Mouse (Mus musculus) CD4-positive, CD25-positive, alpha-beta regulatory T cell, adult 2 months (primary cell): ENCODE measurements around the gene Mnt.

Experiments
- DNase-seq: peaks from one replicate; pipeline ENCODE4 v3.0.0-alpha.2; 2012; ENCODE audit warnings: low read depth, low spot score

Gene Mnt

GRCm38 (mm10) chr11:74831606-74832451, 1.1 kb downstream of the Mnt start:
- DNase-seq: peak; percentile 98

GRCm38 (mm10) chr11:74832503-74833143, 1.9 kb downstream of the Mnt start:
- peak; percentile 85 for DNase-seq

- no peak for DNase-seq
Measured at GRCm38 (mm10) chr11:74833536-74834358, 3.0 kb downstream of the Mnt start.

GRCm38 (mm10) chr11:74834359-74834638, 3.6 kb downstream of the Mnt start:
- no peak for DNase-seq

- DNase-seq: peak; percentile 41
Measured at GRCm38 (mm10) chr11:74834650-74835277, 4.0 kb downstream of the Mnt start.

- no peak for DNase-seq
Measured at GRCm38 (mm10) chr11:74835593-74836224, 5.0 kb downstream of the Mnt start.

- no peak for DNase-seq
Measured at GRCm38 (mm10) chr11:74836225-74837055, 5.7 kb downstream of the Mnt start.

- DNase-seq: no peak
Measured at GRCm38 (mm10) chr11:74837056-74837693, 6.5 kb downstream of the Mnt start.

GRCm38 (mm10) chr11:74837694-74838431, 7.1 kb downstream of the Mnt start:
- DNase-seq: peak; percentile 98

GRCm38 (mm10) chr11:74838441-74838840, 7.7 kb downstream of the Mnt start:
- peak; percentile 98 for DNase-seq

- DNase-seq: peak; percentile 89
Measured at GRCm38 (mm10) chr11:74838971-74839370, 8.3 kb downstream of the Mnt start.

GRCm38 (mm10) chr11:74839860-74840715, 9.4 kb downstream of the Mnt start:
- no peak for DNase-seq

GRCm38 (mm10) chr11:74840739-74841138, 10.0 kb downstream of the Mnt start:
- DNase-seq: no peak

- no peak for DNase-seq
Measured at GRCm38 (mm10) chr11:74841366-74841765, 10.6 kb downstream of the Mnt start.

- DNase-seq: no peak
Measured at GRCm38 (mm10) chr11:74842045-74842444, 11.3 kb downstream of the Mnt start.

GRCm38 (mm10) chr11:74842656-74843434, 12.1 kb downstream of the Mnt start:
- no peak for DNase-seq

- no peak for DNase-seq
Measured at GRCm38 (mm10) chr11:74843435-74843714, 12.7 kb downstream of the Mnt start.

GRCm38 (mm10) chr11:74843761-74844160, 13.0 kb downstream of the Mnt start:
- DNase-seq: no peak
